Mouse (Mus musculus) left cerebral cortex, adult 2 months (tissue): ENCODE data around the gene Myh2. TPM values are rescaled to one million over a fixed set of nuclear protein-coding genes. Genes with fewer than 3 reads are reported as not detected.
A peak's percentile ranks its signal among the peaks of the same experiment; 100 is the strongest.

Source experiments
- DNase-seq, 2 experiments: peaks; one replicate each; pipeline ENCODE4 v3.0.0; 2021 to 2022; ENCODE audit warnings: low spot score in 2 of 2, mixed read lengths in 1 of 2; ENCODE audit errors: extremely low spot score in 1 of 2
- H3K27ac ChIP-seq: fragments of 200-600 bp; 2 replicates; pipeline ENCODE4 v1.8.1; 2022
- H3K4me3 ChIP-seq: fragments of 200-600 bp; 2 replicates; pipeline ENCODE4 v1.8.1; 2022
- CTCF ChIP-seq: fragments of 200-600 bp; IDR thresholded peaks from 2 replicates; pipeline ENCODE4 v1.8.1; 2022; ENCODE audit warnings: antibody characterized with exemption, mild to moderate bottlenecking, moderate library complexity
- intact Hi-C: fragments of 180-260 bp; cut with DNase I; formaldehyde crosslinking; loops from one replicate; pipeline ENCODE4 v1.15.1; 2025
- long read RNA-seq, 2 experiments: library from polyadenylated mRNA; stranded (forward); transcript quantifications; one replicate each; pipeline ENCODE4 v2.0.0; 2021; ENCODE audit warnings: borderline mapping rate in 2 of 2
- total RNA-seq, 2 experiments: library from RNA; stranded (reverse); gene quantifications; 2 replicates each; pipeline ENCODE4 v1.2.3; 2021

The Myh2 gene
- under 1 TPM; 0.43 to 0.61 TPM for total RNA-seq
- long read RNA-seq, experiment 1, full-length matches to known transcripts = 1 of 3 reads
- long read RNA-seq, experiment 1, partial matches to known transcripts = 2 of 3 reads
- long read RNA-seq, experiment 1, other reads (novel, unspliced or antisense) = 0 of 3 reads
- long read RNA-seq, experiment 2 = 0 reads

DNA sequence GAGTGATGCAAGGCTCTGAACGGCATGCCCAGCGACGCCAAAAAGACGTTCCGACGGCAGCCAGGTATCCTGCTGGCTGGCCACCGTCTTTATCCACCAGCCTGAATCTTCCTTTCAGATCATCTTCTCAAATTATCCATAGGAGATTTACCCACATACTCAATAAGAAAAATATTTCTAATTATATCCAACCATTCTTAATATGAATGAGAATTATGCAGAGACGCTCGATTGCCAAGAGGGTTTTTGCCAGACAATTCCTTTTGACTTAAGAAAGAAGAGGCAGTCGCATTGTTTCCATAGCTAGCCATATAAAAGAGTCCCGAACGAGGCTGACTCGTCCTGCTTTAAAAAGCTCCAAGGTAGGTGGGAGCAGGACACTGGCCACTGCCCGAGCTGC, at the start of gene Myh2:
Gene Myh2, plus strand, starts transcription at position 301 of the 400 bp plus-strand sequence.
- no peak for DNase-seq
- intact Hi-C loops = no loop called here
- no peak within 1 kb of the TSS for H3K27ac ChIP-seq
- no peak within 1 kb of the TSS for H3K4me3 ChIP-seq
- no peak for TF ChIP-seq CTCF

DNA sequence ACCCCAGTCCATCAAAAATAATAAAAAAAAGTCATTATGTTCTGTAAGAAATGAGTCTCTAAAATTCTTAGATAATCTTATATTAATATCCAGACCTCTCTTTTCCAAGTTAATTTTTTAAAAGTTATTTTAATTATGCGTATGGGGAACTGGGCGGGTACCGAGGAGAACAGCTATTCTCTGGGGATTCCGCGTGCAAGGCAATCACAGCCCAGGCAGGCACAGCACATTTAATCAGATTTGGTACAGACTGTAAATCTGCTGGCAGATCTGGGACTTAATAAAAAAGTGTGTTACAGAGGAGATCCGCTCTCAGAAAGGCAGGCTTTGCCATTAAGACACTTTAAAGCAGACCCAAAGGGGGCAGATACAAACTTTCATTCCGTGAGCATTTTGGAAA, 45.9 kb upstream of the Myh2 start:
- no peak for TF ChIP-seq CTCF
- Histone ChIP-seq H3K4me3 (no peak overlapping the region), H3K27ac (peak overlapping the region; percentile 83)
- intact Hi-C loops = loop anchor here (1.0 kb wide), 2 partner anchors 38 to 104 kb away; no protein-coding TSS in a partner anchor
- DNase-seq = no peak

GRCm38 (mm10) chr11:67125361-67125760, 45.5 kb upstream of the Myh2 start:
- Histone ChIP-seq H3K27ac (peak overlapping the region; percentile 83), H3K4me3 (no peak overlapping the region)
- DNase-seq = peak; percentile 28 to 63
- intact Hi-C loops = loop anchor here (1.0 kb wide), 2 partner anchors 38 to 104 kb away; no protein-coding TSS in a partner anchor
- no peak for TF ChIP-seq CTCF

- Histone ChIP-seq H3K4me3 (no peak overlapping the region), H3K27ac (no peak overlapping the region)
- no peak for TF ChIP-seq CTCF
- intact Hi-C loops = no loop called here
- DNase-seq = no peak
Measured at GRCm38 (mm10) chr11:67133526-67133925, 37.3 kb upstream of the Myh2 start.

- DNase-seq = no peak
- intact Hi-C loops = no loop called here
- Histone ChIP-seq H3K4me3 (no peak overlapping the region), H3K27ac (no peak overlapping the region)
- no peak for TF ChIP-seq CTCF
Measured at GRCm38 (mm10) chr11:67134654-67135053, 36.2 kb upstream of the Myh2 start.

- Histone ChIP-seq H3K4me3 (no peak overlapping the region), H3K27ac (no peak overlapping the region)
- no peak for DNase-seq
- TF ChIP-seq CTCF = no peak
- intact Hi-C loops = no loop called here
Measured at GRCm38 (mm10) chr11:67135532-67135931, 35.3 kb upstream of the Myh2 start.

- TF ChIP-seq CTCF = no peak
- Histone ChIP-seq H3K27ac (no peak overlapping the region), H3K4me3 (no peak overlapping the region)
- no peak for DNase-seq
- intact Hi-C loops = no loop called here
Measured at GRCm38 (mm10) chr11:67139556-67139955, 31.3 kb upstream of the Myh2 start.

- Histone ChIP-seq H3K27ac (no peak overlapping the region), H3K4me3 (no peak overlapping the region)
- intact Hi-C loops = no loop called here
- no peak for TF ChIP-seq CTCF
- DNase-seq = no peak
Measured at GRCm38 (mm10) chr11:67140175-67140574, 30.7 kb upstream of the Myh2 start.

DNA sequence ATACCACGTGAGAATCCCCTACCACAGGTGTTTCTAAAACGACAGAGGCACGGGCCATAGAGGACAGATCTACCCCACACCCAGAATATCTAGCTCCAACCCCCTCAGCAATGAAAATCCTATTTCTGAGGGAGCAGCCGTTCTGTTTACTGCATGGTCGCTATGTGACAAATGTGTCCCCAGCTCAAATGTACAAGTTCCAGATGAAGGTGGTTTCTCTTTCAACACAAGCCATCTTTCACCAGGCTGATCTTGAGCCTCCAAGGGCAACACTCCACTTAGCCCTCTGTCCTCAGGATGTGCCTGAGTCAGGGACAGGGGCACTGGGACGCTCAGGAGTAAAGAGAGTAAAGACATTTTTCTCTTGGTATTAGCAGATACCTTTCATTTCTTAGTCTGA, 29.8 kb upstream of the Myh2 start:
- no peak for DNase-seq
- intact Hi-C loops = no loop called here
- Histone ChIP-seq H3K27ac (no peak overlapping the region), H3K4me3 (no peak overlapping the region)
- TF ChIP-seq CTCF = no peak

GRCm38 (mm10) chr11:67142047-67142446, 28.8 kb upstream of the Myh2 start:
- intact Hi-C loops = no loop called here
- no peak overlapping the region for H3K4me3 ChIP-seq
- no peak for TF ChIP-seq CTCF
- no peak overlapping the region for H3K27ac ChIP-seq
- no peak for DNase-seq

DNA sequence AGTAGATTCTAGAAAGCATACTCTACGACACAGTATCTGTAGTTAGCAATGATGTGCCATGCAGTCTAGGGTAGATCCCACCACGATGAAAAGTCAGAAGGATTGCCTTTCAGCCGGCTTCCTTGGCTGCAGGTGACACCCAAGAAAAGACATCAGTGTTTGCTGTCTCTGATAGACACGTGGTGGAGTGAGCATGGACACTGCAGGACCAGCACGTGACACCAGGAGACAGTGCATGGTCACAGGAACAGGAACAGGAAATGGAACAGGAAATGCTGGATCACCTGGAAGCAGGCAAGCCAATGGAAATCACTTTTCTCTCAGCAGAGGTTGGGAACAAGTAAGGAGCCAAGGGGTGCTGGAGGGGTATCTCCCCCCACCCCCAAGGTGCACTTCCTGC, 27.8 kb upstream of the Myh2 start:
- DNase-seq = no peak
- intact Hi-C loops = no loop called here
- no peak for TF ChIP-seq CTCF
- Histone ChIP-seq H3K4me3 (no peak overlapping the region), H3K27ac (no peak overlapping the region)

DNA sequence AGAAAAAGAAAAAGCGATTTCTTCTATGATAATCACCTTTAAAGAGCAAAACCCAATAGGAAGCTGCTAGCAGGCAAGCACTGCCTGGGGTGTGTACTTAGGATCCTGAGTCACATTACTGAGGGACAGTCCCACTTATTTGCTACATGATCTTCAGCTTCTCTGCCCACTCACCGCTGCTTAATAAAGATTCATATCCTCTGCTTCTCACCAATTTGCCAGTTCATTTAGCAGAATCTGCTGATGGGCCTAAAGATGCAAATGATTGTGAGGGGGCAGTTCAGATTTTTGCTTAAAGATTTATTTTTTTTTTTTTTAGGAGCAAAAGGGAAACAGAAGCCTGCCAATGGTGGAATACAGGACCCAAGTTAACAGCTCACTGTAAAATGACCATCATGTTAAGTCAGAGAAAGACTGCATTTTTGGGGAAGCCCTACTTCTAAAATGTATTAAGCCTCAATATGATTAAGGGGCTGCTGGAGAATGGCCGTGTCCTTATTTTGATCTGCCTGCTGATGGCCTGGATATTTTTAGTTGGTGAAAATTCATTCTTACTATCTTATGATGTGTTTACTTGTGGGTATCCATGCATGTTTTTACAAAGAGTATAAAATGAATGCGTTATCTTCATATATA, 26.8 kb upstream of the Myh2 start:
- no peak for TF ChIP-seq CTCF
- no peak for DNase-seq
- Histone ChIP-seq H3K27ac (no peak overlapping the region), H3K4me3 (no peak overlapping the region)
- intact Hi-C loops = no loop called here
